Mouse (Mus musculus): ENCODE results near the gene Jpt1. TPM values are rescaled to one million over a fixed set of nuclear protein-coding genes. Genes with fewer than 3 reads are reported as not detected.

Gene Jpt1
- 1,336 TPM in 2 replicates for polyA plus RNA-seq (2015; fragmentation: Nextera tagmentation; extraction: Ambion mirVana)

GRCm38 (mm10) chr11:115514238-115514663, at the start of gene Jpt1:
TSS of gene Jpt1 (minus strand) at chr11:115514387.
- Histone ChIP-seq H3K4me1 (ENCODE audit: control insufficient read depth, insufficient read depth, low read depth, low read length) (peaks cover 25% of the 10 kb centered on the region), H3K27me3 (replicated peaks; ENCODE audit: control insufficient read depth, insufficient read depth, low read length) (no peaks in the 10 kb centered on the region), H3K9me3 (ENCODE audit: control insufficient read depth, low read length) (no peaks in the 10 kb centered on the region), H3K27ac (ENCODE audit: low read depth, low read length) (peak within 1 kb of the TSS; percentile 94), H3K9ac (ENCODE audit: low read depth, low read length) (peak within 1 kb of the TSS; percentile 100), H3K4me2 (ENCODE audit: low read length) (peak within 1 kb of the TSS; percentile 84), H3K4me3 (ENCODE audit: low read length) (peak within 1 kb of the TSS; percentile 100), H3K36me3 (ENCODE audit: control insufficient read depth, insufficient read depth, low read length) (no peaks in the 10 kb centered on the region)
- ATAC-seq, result peak; percentile 98
- under 1% methylated on average over 24 of the region's 24 CpGs for WGBS

- H3K27ac ChIP-seq (ENCODE audit: low read depth, low read length), result peak overlapping the region; percentile 86
- H3K4me1 ChIP-seq (ENCODE audit: control insufficient read depth, insufficient read depth, low read depth, low read length), result peaks cover 12% of the 10 kb centered on the region
- H3K9ac ChIP-seq (ENCODE audit: low read depth, low read length), result peak overlapping the region; percentile 80
- H3K4me2 ChIP-seq (ENCODE audit: low read length), result peak overlapping the region; percentile 72
- H3K27me3 ChIP-seq (replicated peaks; ENCODE audit: control insufficient read depth, insufficient read depth, low read length), result no peaks in the 10 kb centered on the region
- no peaks in the 10 kb centered on the region for H3K9me3 ChIP-seq (ENCODE audit: control insufficient read depth, low read length)
- ATAC-seq, result no peak
- peaks cover 15% of the 10 kb centered on the region for H3K36me3 ChIP-seq (ENCODE audit: control insufficient read depth, insufficient read depth, low read length)
- peak overlapping the region; percentile 83 for H3K4me3 ChIP-seq (ENCODE audit: low read length)
- 45% methylated on average over 4 of the region's 4 CpGs for WGBS
Measured at GRCm38 (mm10) chr11:115563406-115563805, 49.2 kb upstream of the Jpt1 start.

GRCm38 (mm10) chr11:115555717-115556116, 41.5 kb upstream of the Jpt1 start:
- WGBS, result 80% methylated on average over 17 of the region's 17 CpGs
- ATAC-seq, result no peak
- Histone ChIP-seq H3K4me3 (ENCODE audit: low read length) (no peak overlapping the region), H3K9ac (ENCODE audit: low read depth, low read length) (no peak overlapping the region), H3K4me2 (ENCODE audit: low read length) (no peak overlapping the region), H3K4me1 (ENCODE audit: control insufficient read depth, insufficient read depth, low read depth, low read length) (no peaks in the 10 kb centered on the region), H3K36me3 (ENCODE audit: control insufficient read depth, insufficient read depth, low read length) (no peaks in the 10 kb centered on the region), H3K9me3 (ENCODE audit: control insufficient read depth, low read length) (no peaks in the 10 kb centered on the region), H3K27ac (ENCODE audit: low read depth, low read length) (no peak overlapping the region), H3K27me3 (replicated peaks; ENCODE audit: control insufficient read depth, insufficient read depth, low read length) (no peaks in the 10 kb centered on the region)

- ATAC-seq, result no peak
- Histone ChIP-seq H3K9ac (ENCODE audit: low read depth, low read length) (no peak overlapping the region), H3K36me3 (ENCODE audit: control insufficient read depth, insufficient read depth, low read length) (no peaks in the 10 kb centered on the region), H3K4me1 (ENCODE audit: control insufficient read depth, insufficient read depth, low read depth, low read length) (no peaks in the 10 kb centered on the region), H3K27ac (ENCODE audit: low read depth, low read length) (no peak overlapping the region), H3K4me3 (ENCODE audit: low read length) (no peak overlapping the region), H3K27me3 (replicated peaks; ENCODE audit: control insufficient read depth, insufficient read depth, low read length) (no peaks in the 10 kb centered on the region), H3K4me2 (ENCODE audit: low read length) (no peak overlapping the region), H3K9me3 (ENCODE audit: control insufficient read depth, low read length) (peaks cover 2% of the 10 kb centered on the region; the same call in 1 of the 2 replicates)
- WGBS, result 57% methylated on average over 4 of the region's 4 CpGs
Measured at GRCm38 (mm10) chr11:115552783-115553182, 38.6 kb upstream of the Jpt1 start.

GRCm38 (mm10) chr11:115543571-115543970, 29.4 kb upstream of the Jpt1 start:
- 88% methylated on average over 4 of the region's 4 CpGs for WGBS
- H3K27ac ChIP-seq (ENCODE audit: low read depth, low read length), result no peak overlapping the region
- no peak for ATAC-seq
- H3K9me3 ChIP-seq (ENCODE audit: control insufficient read depth, low read length), result no peaks in the 10 kb centered on the region
- no peak overlapping the region for H3K9ac ChIP-seq (ENCODE audit: low read depth, low read length)
- H3K4me3 ChIP-seq (ENCODE audit: low read length), result no peak overlapping the region
- no peak overlapping the region for H3K4me2 ChIP-seq (ENCODE audit: low read length)
- no peaks in the 10 kb centered on the region for H3K36me3 ChIP-seq (ENCODE audit: control insufficient read depth, insufficient read depth, low read length)
- H3K27me3 ChIP-seq (replicated peaks; ENCODE audit: control insufficient read depth, insufficient read depth, low read length), result no peaks in the 10 kb centered on the region
- no peaks in the 10 kb centered on the region for H3K4me1 ChIP-seq (ENCODE audit: control insufficient read depth, insufficient read depth, low read depth, low read length)

GRCm38 (mm10) chr11:115538045-115538444, 23.9 kb upstream of the Jpt1 start:
- no peak overlapping the region for H3K27ac ChIP-seq (ENCODE audit: low read depth, low read length)
- no peaks in the 10 kb centered on the region for H3K9me3 ChIP-seq (ENCODE audit: control insufficient read depth, low read length)
- H3K27me3 ChIP-seq (replicated peaks; ENCODE audit: control insufficient read depth, insufficient read depth, low read length), result no peaks in the 10 kb centered on the region
- no peak overlapping the region for H3K9ac ChIP-seq (ENCODE audit: low read depth, low read length)
- no peak for ATAC-seq
- H3K36me3 ChIP-seq (ENCODE audit: control insufficient read depth, insufficient read depth, low read length), result peaks cover 7% of the 10 kb centered on the region; the same call in 1 of the 2 replicates
- H3K4me3 ChIP-seq (ENCODE audit: low read length), result no peak overlapping the region
- H3K4me1 ChIP-seq (ENCODE audit: control insufficient read depth, insufficient read depth, low read depth, low read length), result peaks cover 13% of the 10 kb centered on the region
- no peak overlapping the region for H3K4me2 ChIP-seq (ENCODE audit: low read length)
- 65% methylated on average over 2 of the region's 2 CpGs for WGBS

GRCm38 (mm10) chr11:115536856-115537568, 22.8 kb upstream of the Jpt1 start:
- Histone ChIP-seq H3K4me3 (ENCODE audit: low read length) (peak overlapping the region; percentile 84), H3K4me2 (ENCODE audit: low read length) (peak overlapping the region; percentile 65), H3K4me1 (ENCODE audit: control insufficient read depth, insufficient read depth, low read depth, low read length) (peaks cover 13% of the 10 kb centered on the region), H3K9ac (ENCODE audit: low read depth, low read length) (peak overlapping the region; percentile 57), H3K27me3 (replicated peaks; ENCODE audit: control insufficient read depth, insufficient read depth, low read length) (no peaks in the 10 kb centered on the region), H3K36me3 (ENCODE audit: control insufficient read depth, insufficient read depth, low read length) (peaks cover 11% of the 10 kb centered on the region), H3K9me3 (ENCODE audit: control insufficient read depth, low read length) (no peaks in the 10 kb centered on the region), H3K27ac (ENCODE audit: low read depth, low read length) (peak overlapping the region; percentile 99)
- ATAC-seq, result no peak
- WGBS, result 74% methylated on average over 10 of the region's 10 CpGs

- 1% methylated on average over 47 of the region's 70 CpGs for WGBS
Measured at GRCm38 (mm10) chr11:115536038-115536681, 22.0 kb upstream of the Jpt1 start, which contains the start of gene Sumo2. TSS of gene Sumo2 (minus strand) at chr11:115536276.

GRCm38 (mm10) chr11:115535401-115536037, 21.3 kb upstream of the Jpt1 start:
- Histone ChIP-seq H3K4me2 (ENCODE audit: low read length) (peak overlapping the region; percentile 65), H3K27ac (ENCODE audit: low read depth, low read length) (peak overlapping the region; percentile 99), H3K4me3 (ENCODE audit: low read length) (peak overlapping the region; percentile 84), H3K9ac (ENCODE audit: low read depth, low read length) (peak overlapping the region; percentile 86), H3K4me1 (ENCODE audit: control insufficient read depth, insufficient read depth, low read depth, low read length) (peaks cover 13% of the 10 kb centered on the region), H3K9me3 (ENCODE audit: control insufficient read depth, low read length) (no peaks in the 10 kb centered on the region), H3K36me3 (ENCODE audit: control insufficient read depth, insufficient read depth, low read length) (peaks cover 19% of the 10 kb centered on the region), H3K27me3 (replicated peaks; ENCODE audit: control insufficient read depth, insufficient read depth, low read length) (no peaks in the 10 kb centered on the region)
- under 1% methylated on average over 51 of the region's 84 CpGs for WGBS
- peak; percentile 83 for ATAC-seq

More at GRCm38 (mm10) chr11:115536038-115536681, 22.0 kb upstream of the Jpt1 start, which contains the start of gene Sumo2:
- peak within 1 kb of the TSS; percentile 99 for H3K27ac ChIP-seq (ENCODE audit: low read depth, low read length)
- peak within 1 kb of the TSS; percentile 65 for H3K4me2 ChIP-seq (ENCODE audit: low read length)
- H3K4me3 ChIP-seq (ENCODE audit: low read length), result peak within 1 kb of the TSS; percentile 84
- ATAC-seq, result peak; percentile 92
- H3K9ac ChIP-seq (ENCODE audit: low read depth, low read length), result peak within 1 kb of the TSS; percentile 86
- no peaks in the 10 kb centered on the region for H3K9me3 ChIP-seq (ENCODE audit: control insufficient read depth, low read length)
- peaks cover 13% of the 10 kb centered on the region for H3K4me1 ChIP-seq (ENCODE audit: control insufficient read depth, insufficient read depth, low read depth, low read length)
- H3K27me3 ChIP-seq (replicated peaks; ENCODE audit: control insufficient read depth, insufficient read depth, low read length), result no peaks in the 10 kb centered on the region
- peaks cover 17% of the 10 kb centered on the region for H3K36me3 ChIP-seq (ENCODE audit: control insufficient read depth, insufficient read depth, low read length)

All from hindbrain, embryonic 16.5 days (tissue).